Mouse (Mus musculus): ENCODE measurements around the gene Folr1. TPM values are rescaled to one million over a fixed set of nuclear protein-coding genes. Genes with fewer than 3 reads are reported as not detected.

Folr1 gene
- 0.64 and 1.1 TPM in 2 replicates for polyA plus RNA-seq (2015; fragmentation: Nextera tagmentation; extraction: Ambion mirVana)

DNA sequence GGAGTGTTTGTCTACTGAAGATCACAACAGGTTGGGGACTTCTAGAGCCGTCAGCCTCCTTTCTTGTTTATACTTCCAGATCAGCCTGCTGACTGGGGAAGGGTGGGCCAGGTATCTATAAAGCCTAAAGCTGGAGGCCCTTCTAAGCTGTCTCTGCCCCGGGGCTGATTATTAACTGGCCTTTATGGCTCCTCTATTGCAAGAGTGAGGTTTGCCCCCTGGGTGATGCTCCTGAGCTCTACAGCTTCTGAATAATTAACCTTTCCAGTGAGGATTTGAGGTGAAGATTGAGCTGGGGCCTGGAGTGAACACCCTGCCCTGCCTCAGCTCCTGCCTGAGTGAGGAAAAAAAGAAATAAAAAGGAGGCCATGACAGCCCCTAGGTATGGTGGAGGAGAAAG, at the start of gene Folr1:
TSS of gene Folr1 (minus strand) at position 160 of the 400 bp plus-strand sequence.
- H3K4me3 ChIP-seq (ENCODE audit: low read depth, low read length): no peak within 1 kb of the TSS
- no peaks in the 10 kb centered on the region for H3K36me3 ChIP-seq (ENCODE audit: control insufficient read depth, insufficient read depth)
- H3K4me1 ChIP-seq (ENCODE audit: control insufficient read depth, low read depth, low read length): no peaks in the 10 kb centered on the region
- H3K4me2 ChIP-seq (ENCODE audit: low read depth, low read length): no peak within 1 kb of the TSS
- H3K27me3 ChIP-seq (ENCODE audit: control insufficient read depth, insufficient read depth, low read depth, low read length): no peaks in the 10 kb centered on the region
- ATAC-seq (ENCODE audit: low read depth): no peak
- no peaks in the 10 kb centered on the region for H3K9me3 ChIP-seq (replicated peaks; ENCODE audit: control insufficient read depth, low read length)
- 56% methylated on average over 2 of the region's 2 CpGs for WGBS (ENCODE audit: insufficient replicate concordance)
- no peak within 1 kb of the TSS for H3K9ac ChIP-seq (ENCODE audit: low read depth, low read length)
- H3K27ac ChIP-seq (ENCODE audit: low read length): no peak within 1 kb of the TSS

DNA sequence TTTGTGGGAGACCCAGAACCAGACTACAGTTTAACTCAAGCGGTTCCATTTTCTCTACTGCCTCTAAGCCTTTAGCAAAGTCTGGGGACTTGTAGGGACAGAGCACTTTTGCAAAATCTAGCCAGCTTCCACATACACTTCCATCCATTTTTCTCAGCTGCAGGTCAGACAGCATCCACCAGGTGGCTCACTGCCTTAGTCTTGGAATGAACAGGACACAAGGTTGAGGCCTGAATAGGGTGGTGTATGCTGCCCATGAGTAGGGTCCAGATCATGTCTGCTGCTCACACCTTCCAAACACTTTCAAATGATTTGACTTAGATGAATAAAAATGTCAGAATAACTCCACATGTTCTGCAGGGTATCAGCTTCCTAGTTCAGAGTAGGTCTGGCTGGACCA, 47.5 kb upstream of the Folr1 start:
- 0 out of 2 replicates have a peak, but pooled peaks have one; percentile 39 for ATAC-seq (ENCODE audit: low read depth)
- H3K4me2 ChIP-seq (ENCODE audit: low read depth, low read length): no peak overlapping the region
- H3K4me3 ChIP-seq (ENCODE audit: low read depth, low read length): no peak overlapping the region
- H3K4me1 ChIP-seq (ENCODE audit: control insufficient read depth, low read depth, low read length): no peaks in the 10 kb centered on the region
- no peaks in the 10 kb centered on the region for H3K27me3 ChIP-seq (ENCODE audit: control insufficient read depth, insufficient read depth, low read depth, low read length)
- 10% methylated on average over 1 of the region's 1 CpGs for WGBS (ENCODE audit: insufficient replicate concordance)
- no peaks in the 10 kb centered on the region for H3K9me3 ChIP-seq (replicated peaks; ENCODE audit: control insufficient read depth, low read length)
- H3K9ac ChIP-seq (ENCODE audit: low read depth, low read length): no peak overlapping the region
- no peak overlapping the region for H3K27ac ChIP-seq (ENCODE audit: low read length)
- peaks cover 6% of the 10 kb centered on the region for H3K36me3 ChIP-seq (ENCODE audit: control insufficient read depth, insufficient read depth)

DNA sequence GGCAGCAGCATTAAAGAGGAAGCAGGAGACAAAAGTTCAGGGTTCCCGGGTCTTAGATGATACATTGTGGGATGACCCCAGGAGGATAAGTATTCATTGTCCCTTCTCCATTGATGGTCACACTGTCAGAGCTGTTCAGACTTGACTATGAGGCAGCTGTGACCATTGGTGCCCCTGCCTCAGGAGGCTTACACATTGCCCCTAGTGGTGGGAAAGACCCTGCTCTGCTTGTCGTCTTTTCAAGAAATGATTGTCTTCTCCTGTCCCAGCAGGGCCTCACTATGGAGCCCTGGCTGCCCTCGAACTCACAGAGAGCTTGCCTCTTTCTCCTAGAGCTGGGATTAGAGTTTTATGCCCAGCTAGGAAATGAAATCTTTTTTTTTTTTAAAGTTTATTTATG, 41.4 kb upstream of the Folr1 start:
- Histone ChIP-seq H3K4me2 (ENCODE audit: low read depth, low read length) (no peak overlapping the region), H3K9ac (ENCODE audit: low read depth, low read length) (no peak overlapping the region), H3K4me3 (ENCODE audit: low read depth, low read length) (no peak overlapping the region), H3K27ac (ENCODE audit: low read length) (no peak overlapping the region), H3K9me3 (replicated peaks; ENCODE audit: control insufficient read depth, low read length) (no peaks in the 10 kb centered on the region), H3K36me3 (ENCODE audit: control insufficient read depth, insufficient read depth) (peaks cover 27% of the 10 kb centered on the region), H3K27me3 (ENCODE audit: control insufficient read depth, insufficient read depth, low read depth, low read length) (no peaks in the 10 kb centered on the region), H3K4me1 (ENCODE audit: control insufficient read depth, low read depth, low read length) (peaks cover 19% of the 10 kb centered on the region)
- no peak for ATAC-seq (ENCODE audit: low read depth)
- 68% methylated on average over 3 of the region's 3 CpGs for WGBS (ENCODE audit: insufficient replicate concordance)

DNA sequence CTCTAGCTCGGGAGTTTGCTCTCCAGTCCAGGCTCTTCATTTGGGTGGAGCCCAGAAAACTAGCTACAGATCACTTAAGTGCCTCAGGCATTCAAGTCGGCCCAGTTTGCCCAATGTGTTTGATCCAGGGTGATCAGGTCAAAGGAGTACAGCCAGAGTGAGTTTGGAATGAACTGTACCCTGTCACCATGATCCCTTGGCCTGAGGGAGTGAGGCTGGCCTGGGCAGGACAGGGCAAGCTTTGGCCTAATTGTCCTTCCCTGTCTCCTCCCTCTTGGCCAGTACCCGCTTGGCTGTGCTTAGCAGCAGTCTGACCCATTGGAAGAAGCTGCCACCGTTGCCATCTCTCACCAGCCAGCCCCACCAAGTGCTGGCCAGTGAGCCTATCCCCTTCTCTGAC, 39.5 kb upstream of the Folr1 start:
- Histone ChIP-seq H3K27me3 (ENCODE audit: control insufficient read depth, insufficient read depth, low read depth, low read length) (no peaks in the 10 kb centered on the region), H3K4me2 (ENCODE audit: low read depth, low read length) (no peak overlapping the region), H3K4me1 (ENCODE audit: control insufficient read depth, low read depth, low read length) (peaks cover 25% of the 10 kb centered on the region), H3K36me3 (ENCODE audit: control insufficient read depth, insufficient read depth) (peaks cover 27% of the 10 kb centered on the region), H3K9ac (ENCODE audit: low read depth, low read length) (no peak overlapping the region), H3K4me3 (ENCODE audit: low read depth, low read length) (no peak overlapping the region), H3K9me3 (replicated peaks; ENCODE audit: control insufficient read depth, low read length) (no peaks in the 10 kb centered on the region), H3K27ac (ENCODE audit: low read length) (no peak overlapping the region)
- WGBS (ENCODE audit: insufficient replicate concordance): 73% methylated on average over 4 of the region's 4 CpGs
- no peak for ATAC-seq (ENCODE audit: low read depth)

DNA sequence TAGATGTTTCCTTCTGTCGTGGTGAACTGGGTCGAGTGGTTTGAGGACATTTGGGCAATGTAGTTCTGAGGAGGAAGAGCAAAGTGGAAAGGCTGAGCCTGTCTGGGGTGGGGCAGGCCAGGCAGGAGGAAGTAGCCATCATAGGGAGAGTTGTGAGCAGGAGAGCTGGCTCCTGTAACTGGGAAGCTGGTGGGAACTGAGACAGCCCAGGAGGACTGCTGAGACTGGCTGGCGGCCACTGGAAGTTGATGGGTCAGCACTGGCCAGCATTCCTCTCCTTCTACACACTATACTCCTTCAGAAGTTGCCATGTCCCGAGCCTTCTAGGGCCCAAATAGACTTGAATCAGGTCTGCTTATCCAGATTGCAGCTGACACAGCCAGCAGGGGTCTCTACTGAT, 37.8 kb upstream of the Folr1 start:
- Histone ChIP-seq H3K27ac (ENCODE audit: low read length) (peak overlapping the region; percentile 13), H3K4me1 (ENCODE audit: control insufficient read depth, low read depth, low read length) (peaks cover 28% of the 10 kb centered on the region), H3K9ac (ENCODE audit: low read depth, low read length) (peak overlapping the region; percentile 23; the same call in 1 of the 2 replicates), H3K4me3 (ENCODE audit: low read depth, low read length) (0 out of 2 replicates have a peak overlapping the region, but pooled peaks have one; percentile 6), H3K4me2 (ENCODE audit: low read depth, low read length) (peak overlapping the region; percentile 60; the same call in 1 of the 2 replicates), H3K27me3 (ENCODE audit: control insufficient read depth, insufficient read depth, low read depth, low read length) (no peaks in the 10 kb centered on the region), H3K36me3 (ENCODE audit: control insufficient read depth, insufficient read depth) (peaks cover 24% of the 10 kb centered on the region), H3K9me3 (replicated peaks; ENCODE audit: control insufficient read depth, low read length) (no peaks in the 10 kb centered on the region)
- WGBS (ENCODE audit: insufficient replicate concordance): 29% methylated on average over 4 of the region's 4 CpGs
- ATAC-seq (ENCODE audit: low read depth): no peak

DNA sequence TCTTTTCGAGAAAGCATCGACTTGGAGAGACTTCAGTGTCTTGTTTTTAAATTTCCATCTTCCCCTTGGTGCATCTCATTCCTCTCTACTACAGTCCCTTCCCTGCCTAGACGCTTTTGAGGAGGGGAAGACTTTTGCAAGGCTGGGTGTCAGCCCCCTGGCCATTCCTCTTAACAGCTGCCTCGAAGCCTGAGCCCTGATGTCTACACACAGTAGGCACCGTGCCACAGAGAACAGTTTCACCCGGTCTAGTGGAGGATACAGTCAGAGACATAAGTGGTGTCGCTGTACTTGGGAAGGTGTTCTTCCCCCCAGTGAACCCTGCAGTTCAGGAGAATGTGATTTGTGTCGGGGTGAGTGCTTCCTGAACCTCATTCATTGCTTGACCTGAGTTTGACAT, 36.1 kb upstream of the Folr1 start:
- Histone ChIP-seq H3K4me1 (ENCODE audit: control insufficient read depth, low read depth, low read length) (peaks cover 28% of the 10 kb centered on the region), H3K27ac (ENCODE audit: low read length) (peak overlapping the region; percentile 97), H3K9me3 (replicated peaks; ENCODE audit: control insufficient read depth, low read length) (no peaks in the 10 kb centered on the region), H3K4me3 (ENCODE audit: low read depth, low read length) (peak overlapping the region; percentile 92), H3K4me2 (ENCODE audit: low read depth, low read length) (peak overlapping the region; percentile 60), H3K9ac (ENCODE audit: low read depth, low read length) (peak overlapping the region; percentile 92), H3K27me3 (ENCODE audit: control insufficient read depth, insufficient read depth, low read depth, low read length) (no peaks in the 10 kb centered on the region), H3K36me3 (ENCODE audit: control insufficient read depth, insufficient read depth) (peaks cover 8% of the 10 kb centered on the region)
- 25% methylated on average over 8 of the region's 8 CpGs for WGBS (ENCODE audit: insufficient replicate concordance)
- ATAC-seq (ENCODE audit: low read depth): no peak

DNA sequence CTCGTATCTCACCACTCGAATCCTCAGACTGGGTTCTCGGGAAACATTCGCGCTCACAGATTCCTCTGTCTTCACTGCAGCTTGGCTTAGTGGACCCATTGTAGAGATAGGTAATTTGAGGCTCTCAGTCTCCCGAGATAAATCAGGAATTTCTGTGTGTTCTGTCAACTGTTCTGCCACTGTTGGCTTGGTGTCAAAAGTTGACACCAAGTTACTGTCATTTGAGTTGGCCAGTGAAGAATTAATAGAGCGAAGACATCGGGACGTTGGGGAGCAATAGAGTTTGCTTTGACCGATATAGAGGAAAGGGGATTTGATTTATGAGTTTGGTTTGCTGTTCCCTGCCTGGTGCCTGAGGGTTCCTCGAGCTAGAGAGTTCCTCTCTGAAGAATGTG, 35.7 kb upstream of the Folr1 start, which contains the start of gene Tomt:
TSS of gene Tomt (minus strand) at position 73 of the 395 bp plus-strand sequence.
- Histone ChIP-seq H3K4me1 (ENCODE audit: control insufficient read depth, low read depth, low read length) (peaks cover 28% of the 10 kb centered on the region), H3K9me3 (replicated peaks; ENCODE audit: control insufficient read depth, low read length) (no peaks in the 10 kb centered on the region), H3K4me2 (ENCODE audit: low read depth, low read length) (peak within 1 kb of the TSS; percentile 83), H3K27ac (ENCODE audit: low read length) (peak within 1 kb of the TSS; percentile 97), H3K27me3 (ENCODE audit: control insufficient read depth, insufficient read depth, low read depth, low read length) (no peaks in the 10 kb centered on the region), H3K36me3 (ENCODE audit: control insufficient read depth, insufficient read depth) (peaks cover 8% of the 10 kb centered on the region), H3K9ac (ENCODE audit: low read depth, low read length) (peak within 1 kb of the TSS; percentile 92), H3K4me3 (ENCODE audit: low read depth, low read length) (peak within 1 kb of the TSS; percentile 92)
- WGBS (ENCODE audit: insufficient replicate concordance): 5% methylated on average over 11 of the region's 11 CpGs
- no peak for ATAC-seq (ENCODE audit: low read depth)

DNA sequence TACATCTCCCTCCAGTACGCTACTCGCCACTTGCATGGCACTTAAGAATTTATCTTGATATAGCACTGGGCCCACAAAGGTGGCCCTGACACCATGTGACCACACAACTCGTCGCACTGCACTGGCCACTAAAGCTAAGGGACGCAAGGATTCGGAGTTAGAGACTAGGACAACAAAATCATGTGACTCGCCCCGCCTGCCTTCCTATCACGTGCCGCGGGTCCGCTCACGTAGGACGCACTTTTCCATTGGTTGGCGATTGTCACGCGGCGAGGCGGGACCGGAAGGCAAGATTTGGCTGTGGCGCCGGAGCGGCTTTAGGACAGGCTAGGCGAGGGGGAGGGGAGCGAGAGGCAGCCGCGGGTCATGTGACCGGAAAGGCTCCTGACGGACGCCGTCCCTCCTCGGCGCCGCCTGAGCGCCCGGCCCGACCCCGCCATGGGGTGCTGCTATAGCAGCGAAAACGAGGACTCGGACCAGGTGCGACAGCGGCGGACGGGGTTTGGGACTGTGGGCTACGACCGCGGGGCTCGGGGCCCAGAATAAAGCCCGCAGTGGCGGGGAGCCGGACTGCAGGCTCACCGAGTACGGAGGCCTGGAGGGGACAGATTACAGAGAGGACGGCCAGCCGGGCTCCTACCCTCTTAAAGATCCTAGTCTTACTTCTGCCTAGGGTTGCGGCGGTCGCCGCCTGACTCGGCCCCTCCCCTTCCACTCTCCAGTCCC, 35.1 kb upstream of the Folr1 start, which contains the start of gene Lamtor1:
TSS of gene Lamtor1 (plus strand) at position 344 of the 726 bp plus-strand sequence.
- WGBS (ENCODE audit: insufficient replicate concordance): under 1% methylated on average over 61 of the region's 61 CpGs
- H3K9ac ChIP-seq (ENCODE audit: low read depth, low read length): peak within 1 kb of the TSS; percentile 92
- peak; percentile 97 for ATAC-seq (ENCODE audit: low read depth)

DNA sequence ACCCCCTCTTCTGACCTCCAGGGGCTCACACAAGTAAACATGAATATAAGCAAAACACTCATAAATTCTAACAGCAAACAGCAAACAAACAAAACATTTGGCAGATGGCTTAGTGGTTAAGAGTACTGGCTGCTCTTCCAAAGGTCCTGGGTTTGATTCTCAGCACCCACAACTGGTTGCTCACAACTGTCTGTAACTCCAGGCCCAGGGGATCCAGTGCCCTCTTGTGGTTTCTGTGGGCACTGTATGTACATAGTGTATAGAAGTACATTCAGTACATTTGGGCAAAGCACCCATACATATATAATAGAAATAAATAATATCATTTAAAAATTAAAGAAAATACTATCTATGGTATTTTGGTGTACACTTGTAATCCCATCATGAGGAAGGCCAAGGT, 32.3 kb upstream of the Folr1 start:
- H3K4me1 ChIP-seq (ENCODE audit: control insufficient read depth, low read depth, low read length): peaks cover 17% of the 10 kb centered on the region
- H3K4me2 ChIP-seq (ENCODE audit: low read depth, low read length): no peak overlapping the region
- H3K36me3 ChIP-seq (ENCODE audit: control insufficient read depth, insufficient read depth): no peaks in the 10 kb centered on the region
- H3K9ac ChIP-seq (ENCODE audit: low read depth, low read length): no peak overlapping the region
- ATAC-seq (ENCODE audit: low read depth): no peak
- no peak overlapping the region for H3K4me3 ChIP-seq (ENCODE audit: low read depth, low read length)
- no peak overlapping the region for H3K27ac ChIP-seq (ENCODE audit: low read length)
- no peaks in the 10 kb centered on the region for H3K27me3 ChIP-seq (ENCODE audit: control insufficient read depth, insufficient read depth, low read depth, low read length)
- no peaks in the 10 kb centered on the region for H3K9me3 ChIP-seq (replicated peaks; ENCODE audit: control insufficient read depth, low read length)

More for the DNA sequence above, 35.1 kb upstream of the Folr1 start, which contains the start of gene Lamtor1:
- Histone ChIP-seq H3K9me3 (replicated peaks; ENCODE audit: control insufficient read depth, low read length) (no peaks in the 10 kb centered on the region), H3K4me2 (ENCODE audit: low read depth, low read length) (peak within 1 kb of the TSS; percentile 83), H3K27me3 (ENCODE audit: control insufficient read depth, insufficient read depth, low read depth, low read length) (no peaks in the 10 kb centered on the region), H3K36me3 (ENCODE audit: control insufficient read depth, insufficient read depth) (peaks cover 8% of the 10 kb centered on the region), H3K4me3 (ENCODE audit: low read depth, low read length) (peak within 1 kb of the TSS; percentile 92), H3K4me1 (ENCODE audit: control insufficient read depth, low read depth, low read length) (peaks cover 28% of the 10 kb centered on the region), H3K27ac (ENCODE audit: low read length) (peak within 1 kb of the TSS; percentile 97)

Data from liver, embryonic 16.5 days (tissue).